Mouse (Mus musculus): Measurements from ENCODE around the gene Slc25a44. TPM values are rescaled to one million over a fixed set of nuclear protein-coding genes. Genes with fewer than 3 reads are reported as not detected.

Slc25a44 gene
- polyA plus RNA-seq, 1 experiment from 2014 or later, result 18.3 TPM

DNA sequence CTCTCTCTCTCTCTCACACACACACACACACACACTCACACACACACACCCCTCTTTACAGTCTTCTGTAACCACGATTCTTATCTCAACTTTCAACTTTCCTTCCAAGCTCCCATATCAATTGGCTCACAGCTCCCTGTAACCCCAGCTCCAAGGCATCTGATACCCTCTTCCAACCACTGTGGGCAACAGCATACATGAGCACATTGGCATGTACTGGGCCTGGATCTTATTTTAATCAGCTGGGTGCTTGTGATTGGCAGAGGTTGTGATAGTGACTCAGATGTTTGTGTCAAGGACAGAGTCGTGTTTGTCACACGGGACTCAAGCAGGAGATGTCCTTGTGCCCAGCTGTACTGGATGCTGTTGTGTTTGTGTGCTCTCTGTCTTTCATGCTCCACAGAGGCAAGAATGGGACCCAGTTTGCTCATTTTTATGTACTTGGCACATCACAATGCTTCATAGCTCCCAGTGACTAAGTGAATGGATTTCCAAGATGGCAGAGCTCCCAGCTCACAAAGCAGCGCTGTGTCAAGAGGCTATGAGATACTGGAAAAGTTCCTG lies 2.5 kb upstream of the Slc25a44 start:
- H3K36me3 ChIP-seq (ENCODE audit: insufficient read depth), result no peaks in the 10 kb centered on the region
- no peak for TF ChIP-seq CTCF (IDR thresholded peaks at IDR 0.05; ENCODE audit: low read depth)
- H3K4me2 ChIP-seq, result no peak overlapping the region
- H3K9ac ChIP-seq, result no peak overlapping the region
- 73% methylated on average over 4 of the region's 4 CpGs for WGBS
- no peak overlapping the region for H3K27ac ChIP-seq (ENCODE audit: low read depth)
- no peaks in the 10 kb centered on the region for H3K9me3 ChIP-seq (ENCODE audit: low read depth, low read length)
- H3K27me3 ChIP-seq (ENCODE audit: insufficient read depth, low read length), result no peaks in the 10 kb centered on the region
- DNase-seq, result no peak
- H3K4me3 ChIP-seq (ENCODE audit: low read depth, low read length), result no peak overlapping the region
- no peak for ATAC-seq (ENCODE audit: insufficient read depth)
- peaks cover 9% of the 10 kb centered on the region; the same call in 1 of the 2 replicates for H3K4me1 ChIP-seq (ENCODE audit: insufficient read depth)

DNA sequence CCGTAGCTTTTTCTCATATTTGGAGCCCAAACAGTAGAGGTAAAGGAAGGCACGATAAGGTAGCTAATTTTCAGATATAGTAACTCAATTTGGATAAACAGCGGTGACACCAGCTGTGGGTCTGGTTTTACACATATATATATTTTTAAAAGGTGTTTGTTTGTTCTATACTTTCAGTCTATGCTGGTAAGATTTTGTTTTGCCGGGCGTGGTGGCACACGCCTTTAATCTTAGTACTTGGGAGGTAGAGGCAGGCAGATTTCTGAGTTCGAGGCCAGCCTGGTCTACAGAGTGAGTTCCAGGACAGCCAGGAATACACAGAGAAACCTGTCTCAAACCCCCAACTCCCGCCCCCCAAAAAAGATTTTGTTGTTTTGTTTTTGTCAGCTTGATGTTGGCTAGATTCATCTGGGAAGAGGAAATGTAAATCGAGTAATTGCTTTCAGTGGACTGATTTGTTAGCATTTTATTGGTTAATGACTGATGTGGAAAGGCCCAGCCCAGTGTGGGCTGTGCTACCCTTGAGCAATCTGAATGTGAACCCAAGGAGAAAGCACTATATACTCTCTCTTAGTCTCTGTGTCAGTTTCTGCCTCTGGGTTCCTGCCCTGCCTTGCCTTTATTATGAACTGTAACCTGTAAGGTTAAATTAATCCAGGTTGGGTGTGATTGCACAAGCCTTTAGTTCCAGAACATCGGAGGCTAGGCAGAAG lies 925 bp upstream of the Slc25a44 start:
- no peaks in the 10 kb centered on the region for H3K27me3 ChIP-seq (ENCODE audit: insufficient read depth, low read length)
- H3K27ac ChIP-seq (ENCODE audit: low read depth), result no peak overlapping the region
- H3K4me1 ChIP-seq (ENCODE audit: insufficient read depth), result peaks cover 9% of the 10 kb centered on the region; the same call in 1 of the 2 replicates
- peak overlapping the region; percentile 86 for H3K4me2 ChIP-seq
- DNase-seq (no peak), ATAC-seq (ENCODE audit: insufficient read depth) (no peak)
- no peak overlapping the region for H3K9ac ChIP-seq
- H3K4me3 ChIP-seq (ENCODE audit: low read depth, low read length), result no peak overlapping the region
- H3K36me3 ChIP-seq (ENCODE audit: insufficient read depth), result peaks cover 7% of the 10 kb centered on the region
- no peak for TF ChIP-seq CTCF (IDR thresholded peaks at IDR 0.05; ENCODE audit: low read depth)
- no peaks in the 10 kb centered on the region for H3K9me3 ChIP-seq (ENCODE audit: low read depth, low read length)
- 80% methylated on average over 10 of the region's 10 CpGs for WGBS

DNA sequence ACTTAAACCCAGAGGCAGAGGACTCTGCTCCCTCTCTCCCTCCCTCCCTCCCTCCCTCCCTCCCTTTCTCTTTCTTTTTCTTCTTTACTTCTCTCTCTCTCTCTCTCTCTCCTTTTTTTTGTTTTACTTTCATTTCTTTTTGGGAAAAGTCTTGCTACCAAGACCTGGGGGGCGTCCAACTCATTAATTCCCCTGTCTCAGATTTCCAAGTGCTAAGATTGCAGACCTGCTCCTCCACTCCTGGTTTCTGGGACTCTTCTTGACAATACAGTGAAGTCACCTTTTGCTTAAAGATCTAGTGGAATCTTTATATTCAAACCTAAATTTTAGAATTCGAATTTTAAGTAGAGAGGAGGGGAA lies 371 bp upstream of the Slc25a44 start:
- Histone ChIP-seq H3K4me3 (ENCODE audit: low read depth, low read length) (peak overlapping the region; percentile 72), H3K4me1 (ENCODE audit: insufficient read depth) (peaks cover 9% of the 10 kb centered on the region; the same call in 1 of the 2 replicates), H3K9ac (no peak overlapping the region), H3K27ac (ENCODE audit: low read depth) (no peak overlapping the region), H3K4me2 (peak overlapping the region; percentile 86), H3K36me3 (ENCODE audit: insufficient read depth) (peaks cover 12% of the 10 kb centered on the region), H3K27me3 (ENCODE audit: insufficient read depth, low read length) (no peaks in the 10 kb centered on the region), H3K9me3 (ENCODE audit: low read depth, low read length) (no peaks in the 10 kb centered on the region)
- ATAC-seq (ENCODE audit: insufficient read depth) (no peak), DNase-seq (no peak)
- WGBS, result 8% methylated on average over 2 of the region's 2 CpGs
- no peak for TF ChIP-seq CTCF (IDR thresholded peaks at IDR 0.05; ENCODE audit: low read depth)

DNA sequence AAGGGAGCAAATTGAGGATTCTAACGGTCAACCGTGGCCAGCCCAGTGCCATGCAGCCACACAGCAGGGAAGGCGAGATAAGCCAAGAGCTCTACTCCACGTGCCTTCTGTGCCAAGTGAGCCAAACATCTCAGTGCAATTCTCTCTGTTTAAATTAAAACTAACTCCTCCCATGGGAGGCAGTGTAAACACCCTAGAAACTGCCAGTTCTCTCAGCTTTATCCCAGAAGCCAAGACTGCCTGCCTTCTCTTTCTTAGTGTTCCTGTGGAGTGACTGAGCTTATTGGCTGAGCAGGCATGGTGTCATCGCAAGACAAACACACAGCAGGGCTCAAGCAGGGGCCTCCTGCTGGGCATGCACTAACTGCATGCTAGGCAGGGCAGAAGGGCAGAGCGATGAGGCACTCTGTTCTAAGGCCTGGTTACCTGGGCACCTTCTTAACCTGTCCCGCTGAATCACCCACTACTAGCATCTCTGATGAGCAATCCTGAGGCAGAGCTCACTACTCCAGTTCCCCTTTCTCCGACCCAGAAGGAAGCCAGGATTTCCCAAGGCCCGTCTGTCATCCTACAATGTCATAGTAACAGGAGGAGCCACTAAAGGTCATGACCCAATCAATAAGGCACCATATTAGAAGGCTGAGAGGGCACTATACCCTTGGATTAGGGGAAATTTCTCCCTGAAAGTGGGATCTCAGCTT lies 2.8 kb downstream of the Slc25a44 start:
- peaks cover 9% of the 10 kb centered on the region; the same call in 1 of the 2 replicates for H3K4me1 ChIP-seq (ENCODE audit: insufficient read depth)
- no peak for DNase-seq
- H3K36me3 ChIP-seq (ENCODE audit: insufficient read depth), result peaks cover 41% of the 10 kb centered on the region
- H3K4me3 ChIP-seq (ENCODE audit: low read depth, low read length), result no peak overlapping the region
- H3K4me2 ChIP-seq, result no peak overlapping the region
- H3K27ac ChIP-seq (ENCODE audit: low read depth), result 0 out of 2 replicates have a peak overlapping the region, but pooled peaks have one; percentile 6
- ATAC-seq (ENCODE audit: insufficient read depth), result no peak
- H3K9me3 ChIP-seq (ENCODE audit: low read depth, low read length), result no peaks in the 10 kb centered on the region
- H3K27me3 ChIP-seq (ENCODE audit: insufficient read depth, low read length), result no peaks in the 10 kb centered on the region
- TF ChIP-seq CTCF (IDR thresholded peaks at IDR 0.05; ENCODE audit: low read depth), result 0 out of 2 replicates have a peak, but pooled peaks have one; percentile 30
- WGBS, result 23% methylated on average over 9 of the region's 9 CpGs
- H3K9ac ChIP-seq, result no peak overlapping the region; the same call in 1 of the 2 replicates

DNA sequence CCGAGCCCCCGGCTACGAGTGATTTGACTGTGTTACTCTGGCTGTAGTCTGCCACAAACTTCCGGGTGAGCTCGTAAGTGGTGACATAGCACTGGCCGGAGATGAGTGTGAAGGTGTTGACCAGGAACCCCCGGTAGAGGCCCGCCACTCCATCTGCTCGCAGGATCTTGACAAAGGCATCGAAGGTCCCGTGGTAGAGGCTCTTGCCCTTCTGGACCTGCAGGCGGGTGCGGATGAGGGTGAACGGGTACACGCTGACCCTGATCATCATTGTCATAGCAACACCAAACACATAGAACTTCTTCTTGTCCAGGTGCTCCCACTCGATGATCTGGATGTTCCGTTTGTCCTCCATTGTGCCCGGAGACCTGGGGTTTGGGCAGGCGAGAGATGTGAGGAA lies 4.2 kb downstream of the Slc25a44 start:
- Histone ChIP-seq H3K9me3 (ENCODE audit: low read depth, low read length) (no peaks in the 10 kb centered on the region), H3K27me3 (ENCODE audit: insufficient read depth, low read length) (no peaks in the 10 kb centered on the region), H3K27ac (ENCODE audit: low read depth) (no peak overlapping the region), H3K9ac (no peak overlapping the region), H3K4me1 (ENCODE audit: insufficient read depth) (peaks cover 9% of the 10 kb centered on the region; the same call in 1 of the 2 replicates), H3K4me3 (ENCODE audit: low read depth, low read length) (no peak overlapping the region), H3K36me3 (ENCODE audit: insufficient read depth) (peaks cover 53% of the 10 kb centered on the region), H3K4me2 (no peak overlapping the region)
- no peak for ATAC-seq (ENCODE audit: insufficient read depth)
- DNase-seq, result no peak
- WGBS, result 93% methylated on average over 19 of the region's 19 CpGs
- no peak for TF ChIP-seq CTCF (IDR thresholded peaks at IDR 0.05; ENCODE audit: low read depth)

DNA sequence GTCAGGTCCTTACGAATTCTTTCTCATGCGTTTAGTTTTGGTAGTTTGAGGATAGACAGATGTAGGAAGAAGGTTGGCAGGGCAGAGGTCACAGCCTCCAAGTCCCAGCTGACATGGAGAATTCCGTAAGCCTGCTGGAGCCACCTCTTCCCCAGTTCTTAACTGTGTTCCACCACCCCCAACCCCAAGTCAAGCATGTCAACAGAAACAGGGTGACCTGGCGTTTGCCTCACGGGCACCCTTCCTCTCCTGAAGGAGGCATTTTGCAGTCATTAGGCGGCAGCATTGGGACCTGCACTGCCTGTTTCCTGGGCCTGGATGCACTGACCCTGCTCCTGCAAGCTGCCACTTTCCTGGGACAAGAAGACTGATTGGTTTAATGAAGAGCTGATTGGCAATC lies 6.9 kb downstream of the Slc25a44 start:
- Histone ChIP-seq H3K27me3 (ENCODE audit: insufficient read depth, low read length) (no peaks in the 10 kb centered on the region), H3K4me3 (ENCODE audit: low read depth, low read length) (no peak overlapping the region), H3K9ac (no peak overlapping the region), H3K36me3 (ENCODE audit: insufficient read depth) (peaks cover 67% of the 10 kb centered on the region), H3K27ac (ENCODE audit: low read depth) (no peak overlapping the region), H3K4me1 (ENCODE audit: insufficient read depth) (no peaks in the 10 kb centered on the region), H3K9me3 (ENCODE audit: low read depth, low read length) (no peaks in the 10 kb centered on the region), H3K4me2 (no peak overlapping the region)
- TF ChIP-seq CTCF (IDR thresholded peaks at IDR 0.05; ENCODE audit: low read depth), result no peak
- no peak for DNase-seq
- no peak for ATAC-seq (ENCODE audit: insufficient read depth)
- WGBS, result 74% methylated on average over 6 of the region's 6 CpGs

DNA sequence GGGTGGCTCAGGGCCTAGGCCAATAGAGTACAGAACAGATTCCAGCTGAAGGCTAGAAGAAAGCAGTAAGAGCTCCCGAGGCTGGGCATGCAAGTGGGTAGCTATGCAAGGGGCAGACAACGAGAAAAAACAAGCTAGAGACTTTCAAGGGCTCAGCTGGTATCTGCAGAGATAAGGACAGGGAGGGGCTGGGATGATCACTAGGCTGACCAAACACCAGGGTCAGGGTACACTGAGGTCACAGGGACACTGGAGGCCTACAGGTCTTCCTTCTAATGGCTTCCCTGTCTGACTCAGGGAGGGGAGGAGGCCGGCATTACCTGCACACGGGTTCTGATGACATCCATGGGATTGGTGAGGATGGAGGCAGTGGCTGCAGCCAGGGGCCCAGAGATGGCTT lies 9.3 kb downstream of the Slc25a44 start:
- ATAC-seq (ENCODE audit: insufficient read depth) (no peak), DNase-seq (no peak)
- no peaks in the 10 kb centered on the region for H3K4me1 ChIP-seq (ENCODE audit: insufficient read depth)
- WGBS, result 65% methylated on average over 4 of the region's 4 CpGs
- no peaks in the 10 kb centered on the region for H3K27me3 ChIP-seq (ENCODE audit: insufficient read depth, low read length)
- H3K9ac ChIP-seq, result no peak overlapping the region
- no peak overlapping the region for H3K4me3 ChIP-seq (ENCODE audit: low read depth, low read length)
- H3K4me2 ChIP-seq, result no peak overlapping the region
- no peak for TF ChIP-seq CTCF (IDR thresholded peaks at IDR 0.05; ENCODE audit: low read depth)
- H3K9me3 ChIP-seq (ENCODE audit: low read depth, low read length), result no peaks in the 10 kb centered on the region
- H3K36me3 ChIP-seq (ENCODE audit: insufficient read depth), result peaks cover 77% of the 10 kb centered on the region
- H3K27ac ChIP-seq (ENCODE audit: low read depth), result no peak overlapping the region
